Mouse (Mus musculus): ENCODE data around the gene Cbfa2t2.

Gene Cbfa2t2

DNA sequence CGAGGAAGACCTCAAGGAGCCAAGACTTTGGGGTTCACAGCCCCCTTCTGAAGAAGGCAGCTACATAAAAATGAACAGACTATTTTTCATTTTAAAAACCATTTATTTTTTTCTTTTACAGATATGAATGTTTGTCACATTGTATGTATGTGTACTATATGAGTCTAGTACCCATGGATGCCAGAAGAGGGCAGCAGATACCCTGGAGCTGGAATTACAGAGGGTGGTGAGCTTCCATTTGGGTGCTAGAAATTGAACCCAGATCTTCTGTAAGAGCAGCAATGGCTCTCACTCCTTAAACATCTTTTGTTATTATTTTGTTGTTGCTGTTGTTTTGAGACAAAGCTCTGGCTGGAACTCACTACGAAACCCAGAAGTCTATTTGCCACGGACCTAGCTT is 10.8 kb upstream of the Cbfa2t2 start:
- DNase-seq (ENCODE audit: low spot score in 2 of 2) = no peak

DNA sequence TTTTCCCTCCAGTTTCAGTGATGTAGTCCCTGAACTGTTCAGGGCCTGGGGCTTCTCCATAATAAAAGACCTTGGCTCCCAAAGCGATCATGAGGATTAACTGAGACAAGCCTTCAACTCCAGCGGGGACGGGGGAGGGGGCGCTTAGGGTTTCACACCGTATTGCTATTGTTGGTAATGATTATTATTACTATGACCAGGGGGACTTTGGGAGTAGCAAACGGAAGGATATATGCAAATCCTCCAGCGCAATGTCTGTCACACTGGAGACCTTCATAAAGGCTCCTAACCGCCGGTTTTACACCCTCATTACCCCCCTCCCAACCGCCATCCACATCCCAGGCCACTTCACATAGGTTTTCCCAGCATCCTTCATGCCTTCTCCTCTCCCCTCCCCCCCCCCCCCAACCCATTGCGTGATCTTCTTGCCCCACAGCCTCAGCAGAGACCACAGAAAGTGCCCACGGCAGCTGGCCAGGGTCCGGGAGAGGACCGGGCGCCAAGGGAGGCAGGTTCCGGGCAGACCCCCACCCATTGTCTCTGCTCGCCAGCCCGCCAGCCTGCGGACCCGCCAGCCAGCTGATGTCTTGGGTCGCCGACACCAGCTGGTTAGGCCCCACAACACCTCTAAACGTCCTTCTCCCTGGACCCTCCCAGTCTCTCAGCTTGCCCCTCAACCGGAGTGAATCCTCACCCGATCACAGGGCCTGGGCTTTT is 9.9 kb upstream of the Cbfa2t2 start:
- DNase-seq (ENCODE audit: low spot score in 2 of 2) = peak; percentile 36 to 39

DNA sequence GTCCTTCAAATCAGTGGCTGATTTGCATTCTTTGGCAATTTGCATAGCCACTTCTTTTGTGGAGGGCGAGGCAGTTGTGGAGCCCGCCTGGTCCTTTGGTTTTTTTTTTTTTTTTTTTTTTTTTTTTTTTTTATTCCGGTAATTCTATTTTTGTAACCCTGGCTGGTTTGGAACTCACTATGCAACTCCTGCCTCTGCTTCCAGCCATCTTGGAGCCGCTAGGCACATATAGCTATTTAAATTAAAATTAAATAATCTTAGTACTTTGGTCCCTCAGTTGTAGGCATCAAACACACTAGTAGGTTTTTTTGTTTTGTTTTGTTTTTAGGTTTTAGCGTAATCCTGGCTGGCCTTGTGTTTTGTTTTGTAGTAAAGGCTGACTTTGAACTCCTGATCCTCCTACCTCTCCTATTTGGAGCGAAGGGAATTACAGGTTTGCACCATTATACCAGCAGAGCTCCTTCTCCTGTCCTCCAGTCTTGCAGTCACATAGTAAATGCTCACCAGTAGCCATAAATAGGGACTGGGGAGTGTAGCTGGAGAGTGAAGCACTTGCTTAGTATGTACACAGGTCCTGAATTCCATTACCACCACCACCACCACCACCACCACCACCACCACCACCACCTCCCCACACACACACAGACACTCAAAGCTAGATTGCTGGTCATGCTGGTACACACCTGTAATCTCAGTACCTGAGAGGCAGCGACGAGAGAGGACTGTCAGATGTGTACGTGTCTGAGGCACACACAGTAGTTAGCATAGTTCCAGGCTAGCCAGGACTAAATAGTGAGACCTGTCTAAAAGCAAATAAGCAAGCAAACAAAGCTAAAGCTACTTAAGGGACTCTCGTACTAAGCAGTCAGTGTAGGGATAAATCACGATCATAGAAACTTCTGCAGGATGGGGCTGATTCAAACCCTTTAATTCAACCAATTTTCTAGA is 9.1 kb upstream of the Cbfa2t2 start:
- DNase-seq (ENCODE audit: low spot score in 2 of 2) = no peak

DNA sequence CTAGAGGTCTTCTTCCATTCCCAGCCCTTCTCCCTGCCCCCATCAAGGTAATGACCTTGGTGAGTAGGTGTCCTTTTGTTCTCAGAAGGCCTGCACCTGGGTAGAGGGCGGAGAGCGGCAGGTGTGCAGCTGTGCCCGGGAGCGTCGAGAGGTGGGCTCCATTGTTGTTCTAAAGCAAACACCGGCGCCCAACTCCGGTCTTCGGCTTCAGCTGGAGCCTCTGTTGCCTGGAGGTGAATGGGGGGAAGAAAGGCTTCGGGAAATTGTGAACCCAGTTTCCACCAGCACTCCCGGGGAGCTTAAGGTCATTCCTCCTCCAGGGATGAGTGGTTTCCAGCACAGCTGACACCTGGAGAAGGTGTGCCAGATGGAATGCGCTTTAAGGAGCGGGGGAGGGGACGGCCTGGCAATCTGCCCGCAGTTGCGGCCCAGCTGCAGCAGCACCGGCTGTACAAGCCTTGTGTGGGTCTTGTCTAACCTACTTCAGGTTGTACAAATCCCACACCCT is 8.4 kb upstream of the Cbfa2t2 start:
- peak in 1 of 2 experiments; percentile 34 for DNase-seq (ENCODE audit: low spot score in 2 of 2)

DNA sequence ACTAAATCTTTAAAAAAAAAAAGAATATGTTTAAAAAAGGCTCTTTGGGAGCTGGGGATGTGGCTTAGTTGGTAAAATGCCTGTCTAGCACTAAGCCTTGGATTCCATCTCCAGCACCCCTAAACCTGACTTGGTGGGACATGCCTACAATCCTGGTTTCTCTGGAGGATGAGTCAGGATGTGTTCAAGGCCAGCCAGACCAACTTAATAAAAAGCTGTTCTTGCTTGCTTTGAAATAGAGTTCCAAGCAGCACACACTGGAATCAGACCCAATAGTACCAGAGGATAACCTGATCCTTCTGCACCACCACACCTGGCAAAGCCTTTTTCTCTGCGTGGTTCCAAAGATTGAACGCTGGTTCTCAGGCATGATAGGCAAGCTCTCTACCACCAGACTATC is 5.7 kb upstream of the Cbfa2t2 start:
- no peak for DNase-seq (ENCODE audit: low spot score in 2 of 2)

DNA sequence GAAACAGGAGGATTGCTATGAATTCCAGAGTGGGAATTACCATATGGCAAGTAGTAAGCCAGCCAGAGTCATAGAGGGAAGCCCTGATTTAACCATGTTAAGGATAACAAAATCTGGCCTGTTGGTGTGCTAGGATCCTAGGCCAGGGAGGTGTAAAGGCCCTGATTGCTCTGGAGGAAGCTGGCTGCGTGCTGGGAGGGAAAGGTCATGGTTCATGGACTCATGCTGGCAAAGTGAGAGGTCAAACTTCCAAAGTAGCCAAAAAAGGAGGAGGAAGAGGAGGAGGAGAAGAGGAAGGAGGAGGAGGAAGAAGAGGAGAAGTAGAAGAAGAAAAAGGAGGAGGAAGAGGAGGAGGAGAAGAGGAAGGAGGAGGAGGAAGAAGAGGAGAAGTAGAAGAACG is 3.6 kb upstream of the Cbfa2t2 start:
- no peak for DNase-seq (ENCODE audit: low spot score in 2 of 2)

DNA sequence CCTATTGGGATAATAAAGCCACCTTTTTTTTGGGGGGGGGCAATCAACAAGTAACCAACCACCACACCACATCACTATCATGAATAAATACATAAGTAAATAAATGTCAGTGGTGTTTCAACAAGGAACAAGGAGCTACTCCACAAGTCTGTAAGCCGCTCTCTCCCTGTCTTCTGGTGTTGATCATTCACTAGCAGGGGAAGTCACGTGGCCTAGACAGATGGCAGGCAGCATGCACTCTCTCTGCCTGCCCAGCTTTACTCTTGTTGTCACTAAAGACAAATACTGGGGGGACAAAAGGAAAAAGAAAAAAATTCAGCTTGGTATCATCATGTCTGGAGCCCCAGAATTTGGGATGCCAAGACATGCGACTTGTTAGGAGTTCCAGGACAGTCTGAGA is 2.9 kb upstream of the Cbfa2t2 start:
- peak; percentile 41 to 58 for DNase-seq (ENCODE audit: low spot score in 2 of 2)

DNA sequence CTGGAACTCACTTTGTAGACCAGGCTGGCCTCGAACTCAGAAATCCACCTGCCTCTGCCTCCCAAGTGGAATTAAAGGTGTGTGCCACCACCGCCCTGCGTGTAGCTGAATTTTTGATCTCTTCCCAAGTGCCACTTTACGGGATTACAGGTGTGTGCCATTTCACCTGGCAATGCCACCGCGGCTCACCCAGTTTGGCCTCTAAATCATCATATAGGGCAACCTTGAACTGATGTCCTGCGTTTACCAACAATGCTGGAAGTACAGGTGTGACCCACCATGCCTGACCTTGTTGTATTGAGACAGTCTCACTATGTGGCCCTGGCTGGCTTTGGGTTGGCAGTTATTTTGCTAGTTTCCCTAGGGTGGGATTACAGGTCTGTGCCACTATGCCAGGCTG is 1.6 kb upstream of the Cbfa2t2 start:
- no peak for DNase-seq (ENCODE audit: low spot score in 2 of 2)

DNA sequence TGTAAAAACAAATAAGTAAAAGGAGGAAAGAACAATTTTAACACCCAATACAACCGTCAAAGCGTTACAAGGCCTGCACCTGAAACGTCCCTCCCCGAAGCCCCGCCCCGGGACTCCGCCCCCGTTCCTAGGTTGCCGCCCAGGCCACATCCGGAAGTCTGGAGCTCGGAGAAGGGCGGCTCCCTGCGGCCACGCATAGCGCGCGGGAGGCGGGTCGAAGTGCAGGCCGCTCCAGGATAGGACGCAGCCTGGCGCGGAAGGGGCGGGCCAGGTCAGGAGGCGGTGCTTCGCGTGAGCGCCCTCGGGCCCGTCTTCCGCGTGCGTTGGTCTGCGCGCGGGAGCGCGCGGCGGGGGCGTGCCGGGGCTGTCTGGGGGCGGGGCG is 214 bp upstream of the Cbfa2t2 start:
- DNase-seq (ENCODE audit: low spot score in 2 of 2) = peak; percentile 98 to 99

DNA sequence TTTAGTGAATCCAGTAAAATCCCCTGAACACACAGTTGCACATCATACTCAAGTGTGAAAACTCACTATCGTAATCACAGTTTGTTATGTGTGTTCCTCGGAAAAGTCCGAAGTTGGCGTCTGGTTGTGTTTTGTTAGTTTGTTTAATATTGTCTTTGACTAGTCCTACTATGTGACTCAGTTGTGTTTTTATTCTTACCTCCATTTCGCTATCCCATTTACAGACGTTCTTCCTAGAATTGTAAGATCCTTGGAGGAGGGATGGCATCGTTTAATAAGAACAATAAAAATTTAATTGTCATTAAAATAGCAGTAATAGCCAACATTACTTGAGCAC is 878 bp downstream of the Cbfa2t2 start:
- DNase-seq (ENCODE audit: low spot score in 2 of 2) = no peak

DNA sequence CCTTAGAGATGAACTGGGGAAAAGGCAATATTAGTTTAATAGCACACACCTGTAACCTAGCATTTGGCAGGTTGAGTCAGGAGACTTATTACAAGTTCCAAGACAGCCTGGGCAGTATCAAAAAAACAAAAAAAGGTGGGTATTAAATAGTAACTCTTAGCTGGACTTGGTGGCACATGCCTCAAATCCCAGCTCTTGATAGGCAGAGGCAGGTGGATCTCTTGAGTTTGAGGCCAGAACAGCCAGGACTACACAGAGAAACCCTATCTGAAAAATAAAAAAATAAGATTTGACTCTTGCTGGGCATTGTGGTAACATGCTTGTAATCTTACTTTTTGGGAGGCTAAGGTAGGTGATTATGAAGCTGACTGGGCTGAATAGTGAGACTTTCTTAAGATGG is 4.2 kb downstream of the Cbfa2t2 start:
- DNase-seq (ENCODE audit: low spot score in 2 of 2) = no peak

DNA sequence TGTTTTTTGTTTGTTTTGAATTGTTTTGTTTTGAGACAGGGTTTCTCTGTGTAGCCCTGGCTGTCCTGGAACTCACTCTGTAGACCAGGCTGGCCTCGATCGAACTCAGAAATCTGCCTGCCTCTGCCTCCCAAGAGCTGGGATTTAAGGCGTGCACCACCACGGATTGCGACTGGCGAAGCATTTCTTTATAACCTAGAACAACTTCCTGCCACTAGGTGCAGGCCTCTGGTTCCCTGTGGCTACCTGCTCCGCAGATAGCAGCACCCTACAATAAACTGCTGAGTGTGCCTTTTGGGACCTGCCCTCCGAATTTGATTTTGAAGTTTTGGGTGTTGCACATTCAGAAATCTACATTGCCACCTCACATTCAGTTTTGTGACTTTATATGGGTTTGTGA is 11.5 kb downstream of the Cbfa2t2 start:
- no peak for DNase-seq (ENCODE audit: low spot score in 2 of 2)

DNA sequence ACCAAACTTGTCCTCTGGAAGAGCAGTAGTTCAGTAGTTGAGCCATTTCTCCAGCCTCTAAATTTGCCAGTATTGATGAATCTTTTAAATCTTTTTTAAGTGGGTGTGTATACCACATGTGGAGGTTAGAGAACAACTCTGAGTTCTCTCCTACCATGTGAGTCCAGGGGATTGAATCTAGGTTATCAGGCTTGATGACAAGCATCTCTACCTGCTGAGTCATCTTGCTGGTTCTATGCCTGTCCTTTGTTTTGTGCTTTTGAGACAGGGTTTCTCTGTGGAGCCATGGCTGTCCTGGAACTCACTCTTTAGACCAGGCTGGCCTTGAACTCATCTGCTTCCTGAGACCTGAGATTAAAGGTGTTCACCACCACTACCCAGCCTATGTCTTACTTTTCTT is 12.4 kb downstream of the Cbfa2t2 start:
- no peak for DNase-seq (ENCODE audit: low spot score in 2 of 2)

DNA sequence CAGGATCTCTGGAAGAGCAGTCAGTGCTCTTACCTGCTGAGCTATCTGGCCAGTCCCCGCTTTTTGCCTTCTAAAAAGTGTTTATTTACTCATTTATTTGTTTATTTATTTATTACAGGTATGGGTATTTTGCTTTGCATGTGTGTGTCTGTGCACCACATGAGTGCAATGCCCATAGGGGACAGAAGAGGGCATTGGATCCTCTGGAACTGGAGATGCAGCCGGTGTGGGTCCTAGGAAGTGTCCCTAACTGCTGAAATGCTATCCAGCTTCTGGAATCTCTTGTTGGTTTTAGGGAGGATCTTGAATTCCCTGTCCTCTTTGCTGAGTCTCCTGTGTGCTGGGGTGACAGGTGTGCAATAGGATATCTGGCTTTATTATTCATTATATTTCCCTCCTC is 16.7 kb downstream of the Cbfa2t2 start:
- DNase-seq (ENCODE audit: low spot score in 2 of 2) = no peak

DNA sequence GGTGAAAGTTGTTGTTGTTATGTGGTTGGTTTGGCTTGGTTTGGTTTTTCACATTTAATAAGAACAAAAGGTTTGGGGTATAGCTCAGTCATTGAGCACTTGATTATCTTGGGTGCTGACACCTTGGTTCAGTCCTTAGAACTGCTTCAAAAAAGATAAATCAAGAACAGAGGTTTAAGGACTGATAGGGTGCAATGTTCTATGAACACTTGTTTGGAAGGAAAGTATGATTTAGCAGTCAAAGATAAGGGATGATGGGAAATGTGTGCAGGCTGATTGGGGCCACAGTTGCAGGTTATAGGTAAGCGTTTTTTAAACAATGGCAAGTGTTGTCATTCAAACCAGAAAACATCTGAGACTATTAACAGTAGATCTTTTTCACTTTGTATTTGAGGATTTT is 17.8 kb downstream of the Cbfa2t2 start:
- no peak for DNase-seq (ENCODE audit: low spot score in 2 of 2)

DNA sequence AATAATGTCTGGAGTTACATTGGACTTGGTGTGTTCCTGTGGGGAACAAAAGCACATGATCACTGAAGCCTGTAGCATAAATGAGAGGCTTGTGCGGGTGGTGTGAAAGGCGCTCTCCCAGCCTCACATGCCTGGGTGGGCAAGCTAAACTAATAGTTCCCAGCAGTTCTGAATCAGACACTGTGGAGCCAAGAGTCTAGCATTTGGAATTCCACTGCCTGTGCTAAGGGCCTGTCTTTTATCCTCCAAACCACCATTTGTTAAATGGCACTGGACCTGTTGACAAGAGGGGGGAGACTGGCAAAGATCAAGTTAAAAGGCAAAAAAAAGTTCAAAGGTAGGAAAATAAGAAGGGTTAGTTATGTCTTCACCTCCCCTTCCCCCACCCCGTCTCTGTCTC is 18.3 kb downstream of the Cbfa2t2 start:
- no peak for DNase-seq (ENCODE audit: low spot score in 2 of 2)

DNA sequence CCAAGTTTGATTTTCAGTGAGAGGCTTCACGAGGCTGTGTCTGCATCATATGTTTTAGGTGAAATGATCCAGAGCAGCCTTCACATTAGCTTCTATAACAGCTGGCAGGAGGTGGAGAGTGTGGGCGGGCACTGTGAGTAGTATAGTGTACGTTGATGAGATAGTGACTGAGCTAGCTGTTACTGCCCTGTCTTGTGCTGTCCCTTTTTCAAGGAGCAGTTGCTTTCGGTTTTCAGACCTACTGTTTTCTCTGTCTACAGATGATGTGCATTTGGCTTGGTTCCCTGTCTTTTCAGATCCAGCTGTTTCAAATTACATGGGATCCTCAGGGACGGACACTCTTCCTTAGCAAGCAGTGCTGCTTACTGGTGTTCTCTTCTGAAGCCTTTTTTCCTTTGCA is 19.5 kb downstream of the Cbfa2t2 start:
- DNase-seq (ENCODE audit: low spot score in 2 of 2) = peak; percentile 38 to 46

DNA sequence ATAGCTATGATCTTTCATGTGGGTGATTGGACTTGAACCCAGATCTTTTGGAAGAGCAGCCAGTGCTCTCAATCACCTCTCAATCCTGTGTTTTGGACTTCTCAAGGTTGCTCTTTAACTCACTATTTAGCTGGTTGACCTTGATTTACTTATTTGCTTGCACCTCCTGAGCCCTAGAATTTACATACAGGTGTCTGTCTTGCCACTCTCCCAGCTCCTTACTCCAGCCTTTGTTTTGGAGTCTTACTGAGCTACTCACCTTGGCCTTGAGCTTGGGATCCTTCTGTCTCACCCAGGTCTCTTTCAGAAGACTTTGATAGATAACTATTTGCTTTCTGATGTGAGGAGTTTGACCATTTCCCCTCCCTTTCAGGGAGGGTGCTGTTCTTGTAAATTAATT is 20.3 kb downstream of the Cbfa2t2 start:
- DNase-seq (ENCODE audit: low spot score in 2 of 2) = no peak

DNA sequence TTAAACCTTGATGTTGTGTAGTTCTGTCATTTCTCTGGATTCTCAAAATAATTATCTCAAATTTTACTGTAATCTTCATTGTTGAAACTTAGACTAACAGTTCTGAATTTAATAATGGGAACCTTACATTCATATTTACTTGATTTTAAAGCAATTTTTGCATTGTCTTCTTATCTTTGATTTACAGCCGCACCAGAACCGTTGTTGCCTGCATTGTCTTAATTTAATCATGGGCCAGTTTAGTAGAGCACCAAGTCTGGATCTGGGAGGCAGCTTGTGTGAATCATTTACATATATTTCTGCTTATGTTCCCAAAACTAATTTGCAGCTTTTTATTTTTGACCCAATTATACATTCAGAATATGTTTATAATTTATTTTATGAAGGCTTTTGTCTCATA is 23.0 kb downstream of the Cbfa2t2 start:
- no peak for DNase-seq (ENCODE audit: low spot score in 2 of 2)

DNA sequence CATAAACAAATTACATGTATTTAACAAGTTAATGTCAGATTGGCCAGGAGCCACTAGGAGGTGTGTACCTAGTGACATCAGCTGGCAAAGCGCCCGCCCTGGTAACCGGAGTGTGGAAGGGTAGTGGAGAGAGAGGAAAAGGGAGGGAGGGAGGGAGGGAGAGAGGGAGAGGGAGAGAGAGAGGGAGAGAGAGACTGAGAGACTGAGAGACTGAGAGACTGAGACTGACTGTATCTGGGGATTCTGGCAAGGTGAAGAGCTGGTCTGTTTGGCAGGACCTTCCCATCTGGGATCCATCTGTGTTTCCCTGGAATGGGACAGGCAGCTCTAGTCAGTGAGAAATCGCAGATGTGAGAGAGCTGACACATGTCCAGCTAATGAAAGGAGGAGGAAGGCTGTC is 23.6 kb downstream of the Cbfa2t2 start:
- DNase-seq (ENCODE audit: low spot score in 2 of 2) = peak; percentile 66 to 71

DNA sequence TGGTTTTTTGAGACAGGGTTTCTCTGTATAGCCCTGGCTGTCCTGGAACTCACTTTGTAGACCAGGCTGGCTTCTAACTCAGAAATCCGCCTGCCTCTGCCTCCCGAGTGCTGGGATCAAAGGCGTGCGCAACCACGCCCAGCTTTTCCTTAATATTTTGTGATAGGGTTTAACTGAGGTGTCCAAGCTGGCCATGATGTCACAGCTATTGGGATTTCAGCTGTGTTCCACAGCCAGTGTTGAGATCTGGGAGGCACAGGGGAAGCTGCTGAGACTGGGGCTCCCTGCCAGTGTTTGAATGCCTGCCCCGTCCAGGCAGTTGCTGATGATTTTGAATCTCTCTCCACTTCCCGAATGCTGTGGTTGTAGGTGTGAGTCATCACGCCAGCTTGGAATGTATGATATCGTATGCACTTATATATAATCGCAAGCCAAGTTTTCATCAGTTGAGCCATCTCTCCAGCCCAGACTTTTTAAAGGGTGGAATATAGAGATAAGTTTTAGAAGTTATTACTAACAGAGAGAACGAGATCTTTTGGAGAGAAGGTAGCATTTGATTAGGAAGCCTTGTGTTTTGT is 27.4 kb downstream of the Cbfa2t2 start:
- peak; percentile 41 to 50 for DNase-seq (ENCODE audit: low spot score in 2 of 2)

DNA sequence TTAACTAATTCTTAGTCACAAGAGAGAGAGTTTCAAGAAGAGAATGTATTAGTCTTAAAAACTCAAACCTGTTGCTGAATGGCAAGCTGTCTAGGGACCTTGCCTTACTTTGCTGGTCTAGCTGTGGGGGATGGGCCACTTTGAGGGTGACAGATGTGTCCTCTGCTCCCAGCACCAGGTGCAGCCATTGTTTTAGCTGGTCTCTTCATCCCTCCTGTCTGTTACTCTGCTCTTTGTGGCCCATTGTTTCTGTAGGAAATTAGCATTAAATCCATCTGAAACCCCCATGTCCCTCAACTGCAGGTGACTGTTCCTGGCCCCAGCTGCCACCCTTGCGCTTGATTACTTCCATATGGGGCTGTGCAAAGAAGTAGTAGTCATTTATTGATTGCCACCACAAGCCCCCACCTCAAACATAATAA is 29.6 kb downstream of the Cbfa2t2 start:
- no peak for DNase-seq (ENCODE audit: low spot score in 2 of 2)

DNA sequence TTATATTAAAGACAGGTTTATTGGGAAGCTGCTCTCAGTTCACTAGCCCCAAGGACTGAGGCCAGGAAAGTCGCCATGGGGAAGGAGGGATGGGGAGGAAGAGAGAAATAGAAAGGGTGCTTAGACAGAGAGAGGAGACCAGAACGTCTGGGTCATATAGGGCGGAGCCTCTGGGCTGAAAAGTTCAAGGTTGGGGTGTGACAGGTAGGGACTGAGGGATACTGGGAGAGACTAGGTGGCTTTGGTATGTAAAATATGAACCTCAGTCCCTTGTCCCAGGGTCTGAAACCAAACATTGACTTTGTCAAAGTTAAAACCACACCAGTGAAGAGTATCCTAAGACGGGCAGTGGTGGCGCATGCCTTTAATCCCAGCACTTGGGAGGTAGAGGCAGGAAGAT is 30.9 kb downstream of the Cbfa2t2 start:
- DNase-seq (ENCODE audit: low spot score in 2 of 2) = no peak
